Mouse (Mus musculus) hindlimb bud, embryonic 11.5 days (tissue): Measurements from ENCODE around the gene Gtf3a.
"Not testable (repeated sequence)": the region's sequence is repeated elsewhere in the genome, so short reads cannot be mapped to it uniquely, and the experiment has no call there.

Experiments used
- DNase-seq: peaks from one replicate; pipeline ENCODE4 v3.0.0-alpha.2; 2012; ENCODE audit warnings: low read depth, low spot score; ENCODE audit errors: extremely low spot score

The Gtf3a gene

GRCm38 (mm10) chr5:146937541-146938503, 10.6 kb upstream of the Gtf3a start:
- no peak for DNase-seq

- DNase-seq = no peak
Observed at GRCm38 (mm10) chr5:146939109-146939796, 9.2 kb upstream of the Gtf3a start.

GRCm38 (mm10) chr5:146940219-146940618, 8.2 kb upstream of the Gtf3a start:
- no peak for DNase-seq

GRCm38 (mm10) chr5:146941939-146942338, 6.5 kb upstream of the Gtf3a start:
- not testable (repeated sequence) for DNase-seq

GRCm38 (mm10) chr5:146942965-146943364, 5.5 kb upstream of the Gtf3a start:
- DNase-seq = no peak

- no peak for DNase-seq
Observed at GRCm38 (mm10) chr5:146944568-146944967, 3.9 kb upstream of the Gtf3a start.

- no peak for DNase-seq
Observed at GRCm38 (mm10) chr5:146946682-146947081, 1.8 kb upstream of the Gtf3a start.

GRCm38 (mm10) chr5:146947497-146947896, 960 bp upstream of the Gtf3a start:
- DNase-seq = no peak

- no peak for DNase-seq
Observed at GRCm38 (mm10) chr5:146948041-146948507, 383 bp upstream of the Gtf3a start.

- no peak for DNase-seq
Observed at GRCm38 (mm10) chr5:146954576-146954975, 6.1 kb downstream of the Gtf3a start.

GRCm38 (mm10) chr5:146955651-146956050, 7.2 kb downstream of the Gtf3a start:
- no peak for DNase-seq

GRCm38 (mm10) chr5:146956678-146957077, 8.2 kb downstream of the Gtf3a start:
- no peak for DNase-seq

- DNase-seq = no peak
Observed at GRCm38 (mm10) chr5:146963118-146963936, 14.9 kb downstream of the Gtf3a start, which contains the start of gene Mtif3. Mtif3 (minus strand) TSS chr5:146963800.

- DNase-seq = no peak
Observed at GRCm38 (mm10) chr5:146963937-146964278, 15.5 kb downstream of the Gtf3a start.

GRCm38 (mm10) chr5:146968695-146969393, 20.4 kb downstream of the Gtf3a start:
- no peak for DNase-seq

GRCm38 (mm10) chr5:146971776-146972561, 23.5 kb downstream of the Gtf3a start:
- DNase-seq = no peak

- DNase-seq = no peak
Observed at GRCm38 (mm10) chr5:146973353-146973752, 24.9 kb downstream of the Gtf3a start.

- DNase-seq = no peak
Observed at GRCm38 (mm10) chr5:146973858-146974780, 25.7 kb downstream of the Gtf3a start.

- DNase-seq = no peak
Observed at GRCm38 (mm10) chr5:146974781-146975123, 26.3 kb downstream of the Gtf3a start.
